Mouse (Mus musculus) E14TG2a.4 (cell line): ENCODE results near the gene Syvn1.

ENCODE experiments used
- CTCF ChIP-seq: conservative IDR thresholded peaks from 2 replicates; pipeline ENCODE4 v1.5.1; 2014; ENCODE audit warnings: low read length
- NANOG ChIP-seq: IDR thresholded peaks from 2 replicates; pipeline ENCODE4 v1.6.1; 2014; ENCODE audit warnings: borderline replicate concordance, low read length, mixed read lengths

- TF ChIP-seq CTCF (no peak), NANOG (no peak)
Observed at GRCm38 (mm10) chr19:6023059-6023458, 23.3 kb upstream of the Syvn1 start.
